Mouse (Mus musculus) T-helper 2 cell (primary cell): Measurements from ENCODE around the gene Fn3k.

Experiments
- in situ Hi-C: fragments of 300-600 bp; cut with MboI, MseI; formaldehyde crosslinking; loops from one replicate; pipeline ENCODE4 v1.15.1; 2025; ENCODE audit warnings: high pct_unique_total_duplicates

The Fn3k gene

DNA sequence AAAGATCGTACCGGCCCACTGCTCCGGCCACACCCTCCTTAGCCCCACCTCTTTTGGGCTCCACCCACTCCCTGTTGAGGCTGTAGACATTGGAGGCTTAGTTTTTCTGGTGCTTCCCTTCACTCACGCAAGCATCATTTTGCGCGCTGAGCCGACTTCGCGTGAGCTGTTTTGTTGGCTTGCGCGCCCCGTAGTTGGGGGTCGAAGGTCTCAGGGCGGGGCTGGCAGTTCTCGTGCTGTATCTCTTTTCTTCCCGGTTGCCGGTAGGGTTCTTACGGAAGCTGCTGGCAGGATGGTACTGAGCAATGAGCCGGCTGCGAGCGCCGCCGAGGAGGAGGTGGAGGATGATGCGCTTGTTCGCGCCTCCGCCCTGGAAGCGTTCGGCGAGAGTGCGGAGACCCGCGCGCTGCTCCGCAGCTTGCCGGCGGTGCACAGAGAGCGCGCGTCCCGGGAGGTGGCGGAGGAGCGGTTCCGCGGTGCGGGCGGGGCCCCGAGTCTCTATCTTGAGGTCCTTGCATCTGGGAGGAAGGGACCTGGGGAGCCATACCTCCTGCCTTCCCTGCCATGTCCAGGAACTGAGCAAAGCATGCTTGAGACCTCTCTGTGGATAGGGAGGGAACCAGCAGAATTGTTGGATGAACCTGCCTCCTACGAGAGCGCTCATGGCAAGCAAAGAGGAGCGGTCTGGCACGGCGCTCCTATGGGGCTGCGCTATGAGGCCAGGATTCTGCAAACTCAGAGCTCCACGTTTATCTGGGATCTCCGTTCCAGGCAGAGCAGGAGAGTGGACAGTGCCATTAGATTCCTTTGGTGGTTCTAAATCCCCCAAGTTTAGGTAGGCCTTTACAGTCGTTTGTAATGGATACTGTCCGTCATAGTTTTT, 17.3 kb downstream of the Fn3k start, which contains the start of gene Tbcd:
Tbcd (plus strand) TSS at position 197 of the 883 bp plus-strand sequence.
- in situ Hi-C loops, result no loop called here

DNA sequence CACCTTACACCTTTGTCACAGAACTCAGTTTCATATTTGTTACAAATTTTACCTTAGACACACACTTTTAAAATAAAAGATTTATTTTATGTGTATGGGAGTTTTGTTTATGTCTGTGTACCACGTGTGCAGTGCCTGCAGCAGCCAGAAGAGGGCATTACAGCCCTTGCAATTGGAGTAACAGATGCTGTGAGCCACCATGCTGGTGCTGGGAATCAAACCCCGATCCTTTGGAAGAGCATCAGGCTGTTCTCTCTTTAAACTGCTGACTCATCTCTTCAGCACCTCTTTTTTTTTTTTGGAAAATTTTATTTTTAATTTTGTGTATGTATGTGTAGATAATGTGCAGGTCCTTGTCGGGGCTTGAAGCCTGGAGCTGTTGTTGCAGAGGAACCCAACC, 23.2 kb downstream of the Fn3k start:
- in situ Hi-C loops, result no loop called here

DNA sequence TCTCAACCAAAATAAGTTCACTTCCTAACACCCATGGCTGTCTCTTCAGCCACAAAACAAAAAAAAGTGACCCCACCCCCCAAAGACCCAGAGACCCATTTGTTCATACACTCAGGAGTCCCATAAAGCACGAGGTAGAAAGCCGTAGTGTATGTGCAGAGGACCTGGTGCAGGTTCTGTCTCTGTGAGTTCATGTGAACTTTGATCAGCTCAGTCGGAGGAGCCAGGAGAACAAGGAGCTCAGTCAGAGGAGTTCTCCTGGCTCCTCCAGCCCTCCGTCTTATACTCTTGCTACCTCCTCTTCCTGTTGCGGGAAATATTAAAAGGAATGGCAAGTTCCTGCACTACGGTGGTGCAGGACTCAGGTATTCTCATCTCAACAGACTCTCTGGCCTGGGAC, 32.7 kb downstream of the Fn3k start:
- in situ Hi-C loops, result no loop called here

DNA sequence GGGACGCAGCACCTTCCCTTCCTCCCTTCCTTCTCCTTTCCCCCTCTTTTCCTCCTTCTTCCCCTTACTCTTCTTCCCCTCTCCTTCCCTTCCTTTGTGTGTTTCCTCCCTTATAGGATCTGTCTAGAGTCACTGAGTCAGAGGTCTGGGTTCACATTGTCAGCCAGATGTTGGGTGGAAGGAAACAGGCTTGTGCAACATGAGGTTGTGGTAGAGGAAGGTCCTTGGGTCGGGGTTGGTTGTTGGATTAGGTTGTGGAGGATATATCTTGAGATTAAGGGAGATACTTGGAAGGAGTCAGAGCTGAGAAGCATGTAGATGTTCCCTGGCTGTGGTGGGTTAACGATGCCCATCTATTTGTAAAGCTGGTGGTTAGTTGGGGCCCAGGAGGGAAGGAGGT, 40.1 kb downstream of the Fn3k start:
- in situ Hi-C loops, result no loop called here

DNA sequence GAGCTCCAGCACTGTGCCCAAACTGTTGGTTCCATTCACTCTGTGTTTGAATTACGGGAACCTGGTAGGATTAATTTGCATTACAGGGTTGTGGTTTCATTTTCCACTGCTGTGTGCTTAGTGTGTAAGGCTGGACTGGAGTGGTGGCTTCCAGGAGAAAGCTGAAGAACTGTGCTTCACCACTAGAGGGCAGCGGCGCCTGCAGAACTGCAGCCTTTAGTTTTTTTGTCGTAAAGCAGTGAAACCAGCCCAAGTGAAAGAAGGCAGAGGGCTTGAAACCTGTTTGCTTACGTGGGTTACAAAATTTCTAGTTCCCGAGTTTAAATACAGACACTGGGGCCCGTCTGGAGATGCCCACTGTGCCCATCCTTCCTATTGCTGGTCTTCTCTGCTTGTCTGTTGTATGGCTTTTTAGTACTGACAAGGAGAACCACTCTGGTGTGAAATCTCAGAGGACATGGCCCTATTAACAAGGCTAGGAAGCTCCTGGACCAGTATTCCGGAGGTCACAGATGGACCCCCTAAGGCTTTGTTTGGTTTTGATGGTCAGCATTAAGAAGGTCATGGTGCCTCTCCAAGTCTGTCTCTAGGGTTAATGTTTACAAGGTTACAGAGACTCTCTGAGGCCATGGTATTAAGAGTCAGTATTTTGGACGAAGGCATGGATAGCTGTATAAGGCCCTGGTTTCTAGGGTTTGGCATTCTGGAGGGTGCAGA, 41.1 kb downstream of the Fn3k start:
- in situ Hi-C loops, result no loop called here

DNA sequence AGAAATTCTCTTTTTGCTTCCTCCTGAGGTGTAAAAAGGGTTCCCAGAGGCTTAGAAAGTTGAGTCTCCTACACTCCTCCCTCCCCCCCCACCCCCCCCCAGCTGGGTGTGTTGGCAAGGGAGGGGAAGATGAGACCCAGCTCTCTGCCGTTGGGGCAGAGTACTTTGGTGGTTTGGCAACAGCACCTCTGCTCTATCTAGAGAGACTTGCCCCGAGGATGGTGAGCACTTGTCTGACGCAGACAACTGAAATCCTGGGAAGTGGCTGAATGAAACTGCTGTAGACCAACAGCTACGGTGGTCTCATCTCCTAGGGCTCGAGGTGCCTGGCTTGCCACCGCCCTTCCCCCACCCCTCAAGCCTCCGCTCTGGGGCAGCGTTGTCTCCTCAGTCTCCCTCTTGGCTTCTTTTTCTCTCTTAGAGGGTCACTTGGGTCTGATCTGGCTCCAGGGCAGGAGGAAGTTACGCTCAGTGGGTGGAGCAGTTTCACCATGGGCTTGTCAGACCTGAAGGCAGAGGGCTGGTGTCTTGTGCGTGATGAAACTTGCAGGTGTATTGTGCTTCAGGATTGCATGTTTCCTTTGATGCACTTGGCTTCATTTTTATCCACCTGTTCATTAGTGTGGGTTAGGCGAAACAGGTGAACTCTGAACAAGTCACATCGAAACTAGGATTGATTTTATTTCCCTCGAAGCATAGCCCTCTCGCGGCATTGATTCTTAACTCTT, 44.9 kb downstream of the Fn3k start:
- in situ Hi-C loops, result no loop called here

DNA sequence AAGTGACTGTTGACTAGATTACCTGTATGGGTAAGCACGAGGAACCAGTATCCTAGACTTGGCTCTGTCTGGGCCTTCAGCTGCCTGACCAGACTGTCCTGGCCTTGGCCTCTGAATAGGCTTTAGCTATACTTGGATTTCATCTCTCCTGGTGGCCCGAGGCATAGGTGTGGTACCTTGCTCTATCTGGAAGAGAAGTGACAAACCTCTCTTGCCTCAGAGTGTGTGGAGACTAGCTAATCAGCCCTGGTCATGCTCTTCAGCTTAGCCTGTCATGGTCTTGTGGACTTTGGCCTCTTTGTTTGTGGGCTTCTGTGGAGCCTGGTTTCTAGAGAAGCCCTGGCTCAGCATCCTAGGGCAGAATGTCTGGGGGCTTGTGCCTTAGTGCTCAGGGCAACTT, 46.4 kb downstream of the Fn3k start:
- in situ Hi-C loops, result no loop called here

DNA sequence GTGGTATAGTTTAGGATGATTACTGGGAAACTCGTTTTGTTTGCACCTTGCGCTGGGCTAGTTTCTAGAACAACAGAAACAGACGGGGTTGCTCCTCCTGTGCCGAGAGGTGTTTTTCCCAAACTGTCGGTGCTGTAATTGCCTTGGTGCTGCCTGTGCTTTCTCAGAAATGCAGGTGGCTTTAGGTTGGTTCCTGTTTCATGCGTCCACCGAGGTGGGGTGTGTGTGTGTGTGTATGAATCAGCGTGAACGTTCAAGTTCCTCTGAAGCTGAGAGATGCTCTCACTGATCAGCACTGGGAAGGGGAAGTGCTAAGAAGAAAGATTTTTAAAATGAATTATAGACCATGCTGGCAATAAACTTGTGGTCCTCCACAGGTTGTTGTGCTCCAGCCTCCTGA, 51.2 kb downstream of the Fn3k start:
- in situ Hi-C loops, result no loop called here

DNA sequence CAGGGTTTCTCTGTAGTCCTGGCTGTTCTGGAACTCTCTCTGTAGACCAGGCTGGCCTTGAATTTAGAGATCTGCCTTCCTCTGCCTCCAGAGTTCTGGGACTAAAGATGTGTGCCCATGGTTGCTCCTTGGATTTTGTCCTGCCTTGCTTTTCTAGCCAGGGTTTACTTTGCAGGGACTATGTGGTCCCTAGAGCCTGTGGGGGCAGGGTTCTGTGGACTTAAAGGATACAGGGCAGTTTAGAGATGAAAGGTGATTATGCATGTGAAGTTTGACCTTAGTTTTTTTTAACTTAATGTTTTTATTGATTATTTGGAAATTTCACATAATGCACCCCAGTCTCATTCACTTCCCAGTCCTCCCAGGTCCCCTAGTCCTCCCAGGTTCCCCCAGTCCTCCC, 55.9 kb downstream of the Fn3k start:
- in situ Hi-C loops, result no loop called here
